Mouse (Mus musculus): ENCODE measurements around the gene Mrpl11. TPM values are rescaled to one million over a fixed set of nuclear protein-coding genes. Genes with fewer than 3 reads are reported as not detected.
"Not testable (repeated sequence)": the region's sequence is repeated elsewhere in the genome, so short reads cannot be mapped to it uniquely, and the experiment has no call there.

Gene Mrpl11
- polyA plus RNA-seq, 1 experiment from 2014 or later: 119 TPM

- 0 out of 2 replicates have a peak, but pooled peaks cover 6% of the 10 kb centered on the region for H3K36me3 ChIP-seq (ENCODE audit: control insufficient read depth, insufficient read depth, low read length)
- peaks cover 2% of the 10 kb centered on the region; the same call in 1 of the 2 replicates for H3K27me3 ChIP-seq (ENCODE audit: control insufficient read depth, insufficient read depth, low read length)
- H3K4me3 ChIP-seq (ENCODE audit: low read depth, low read length): no peak overlapping the region
- H3K4me1 ChIP-seq (ENCODE audit: control insufficient read depth, insufficient read depth, low read length): peaks cover 6% of the 10 kb centered on the region; the same call in 1 of the 2 replicates
- no peaks in the 10 kb centered on the region for H3K9me3 ChIP-seq (ENCODE audit: control insufficient read depth, low read length)
- H3K27ac ChIP-seq (ENCODE audit: low read depth, low read length): no peak overlapping the region
- ATAC-seq (ENCODE audit: low read depth): no peak
- no peak overlapping the region for H3K4me2 ChIP-seq (ENCODE audit: low read depth, low read length)
- H3K9ac ChIP-seq (replicated peaks; ENCODE audit: low read depth, low read length): no peak overlapping the region
- 89% methylated on average over 17 of the region's 17 CpGs for WGBS
These were observed 24.3 kb upstream of the Mrpl11 start for GRCm38 (mm10) chr19:4937444-4938310.

- ATAC-seq (ENCODE audit: low read depth): peak; percentile 95
- Histone ChIP-seq H3K4me3 (ENCODE audit: low read depth, low read length) (peak within 1 kb of the TSS; percentile 73), H3K27me3 (ENCODE audit: control insufficient read depth, insufficient read depth, low read length) (peaks cover 3% of the 10 kb centered on the region; the same call in 1 of the 2 replicates), H3K9me3 (ENCODE audit: control insufficient read depth, low read length) (no peaks in the 10 kb centered on the region), H3K27ac (ENCODE audit: low read depth, low read length) (peak within 1 kb of the TSS; percentile 76), H3K4me1 (ENCODE audit: control insufficient read depth, insufficient read depth, low read length) (peaks cover 9% of the 10 kb centered on the region; the same call in 1 of the 2 replicates), H3K9ac (replicated peaks; ENCODE audit: low read depth, low read length) (peak within 1 kb of the TSS; percentile 78), H3K36me3 (ENCODE audit: control insufficient read depth, insufficient read depth, low read length) (no peaks in the 10 kb centered on the region), H3K4me2 (ENCODE audit: low read depth, low read length) (peak within 1 kb of the TSS; percentile 86)
- WGBS: under 1% methylated on average over 50 of the region's 55 CpGs
These were observed 19.2 kb upstream of the Mrpl11 start, which contains the start of gene Peli3 for GRCm38 (mm10) chr19:4942551-4943252. Peli3 (minus strand) TSS chr19:4943127.

- peak overlapping the region; percentile 78 for H3K9ac ChIP-seq (replicated peaks; ENCODE audit: low read depth, low read length)
- peaks cover 3% of the 10 kb centered on the region; the same call in 1 of the 2 replicates for H3K27me3 ChIP-seq (ENCODE audit: control insufficient read depth, insufficient read depth, low read length)
- peak overlapping the region; percentile 73 for H3K4me3 ChIP-seq (ENCODE audit: low read depth, low read length)
- WGBS: 5% methylated on average over 13 of the region's 13 CpGs
- no peaks in the 10 kb centered on the region for H3K9me3 ChIP-seq (ENCODE audit: control insufficient read depth, low read length)
- H3K27ac ChIP-seq (ENCODE audit: low read depth, low read length): peak overlapping the region; percentile 76
- no peaks in the 10 kb centered on the region for H3K36me3 ChIP-seq (ENCODE audit: control insufficient read depth, insufficient read depth, low read length)
- H3K4me2 ChIP-seq (ENCODE audit: low read depth, low read length): peak overlapping the region; percentile 86
- H3K4me1 ChIP-seq (ENCODE audit: control insufficient read depth, insufficient read depth, low read length): peaks cover 9% of the 10 kb centered on the region; the same call in 1 of the 2 replicates
- ATAC-seq (ENCODE audit: low read depth): no peak; the same call in 1 of the 2 replicates
These were observed 18.7 kb upstream of the Mrpl11 start for GRCm38 (mm10) chr19:4943253-4943588.

- ATAC-seq (ENCODE audit: low read depth): no peak
- H3K36me3 ChIP-seq (ENCODE audit: control insufficient read depth, insufficient read depth, low read length): no peaks in the 10 kb centered on the region
- WGBS: 41% methylated on average over 6 of the region's 6 CpGs
- no peak overlapping the region for H3K4me3 ChIP-seq (ENCODE audit: low read depth, low read length)
- no peak overlapping the region for H3K9ac ChIP-seq (replicated peaks; ENCODE audit: low read depth, low read length)
- H3K4me1 ChIP-seq (ENCODE audit: control insufficient read depth, insufficient read depth, low read length): peaks cover 9% of the 10 kb centered on the region; the same call in 1 of the 2 replicates
- H3K4me2 ChIP-seq (ENCODE audit: low read depth, low read length): no peak overlapping the region
- no peak overlapping the region for H3K27ac ChIP-seq (ENCODE audit: low read depth, low read length)
- H3K9me3 ChIP-seq (ENCODE audit: control insufficient read depth, low read length): no peaks in the 10 kb centered on the region
- H3K27me3 ChIP-seq (ENCODE audit: control insufficient read depth, insufficient read depth, low read length): peaks cover 3% of the 10 kb centered on the region; the same call in 1 of the 2 replicates
These were observed 16.4 kb upstream of the Mrpl11 start for GRCm38 (mm10) chr19:4945540-4945939.

- H3K27ac ChIP-seq (ENCODE audit: low read depth, low read length); ATAC-seq (ENCODE audit: low read depth); H3K9me3 ChIP-seq (ENCODE audit: control insufficient read depth, low read length); H3K9ac ChIP-seq (replicated peaks; ENCODE audit: low read depth, low read length); H3K4me3 ChIP-seq (ENCODE audit: low read depth, low read length); H3K4me2 ChIP-seq (ENCODE audit: low read depth, low read length); H3K27me3 ChIP-seq (ENCODE audit: control insufficient read depth, insufficient read depth, low read length); H3K36me3 ChIP-seq (ENCODE audit: control insufficient read depth, insufficient read depth, low read length); H3K4me1 ChIP-seq (ENCODE audit: control insufficient read depth, insufficient read depth, low read length): not testable (repeated sequence)
- 80% methylated on average over 9 of the region's 9 CpGs for WGBS
These were observed 13.3 kb upstream of the Mrpl11 start for GRCm38 (mm10) chr19:4948641-4949040.

GRCm38 (mm10) chr19:4968236-4968635, 6.3 kb downstream of the Mrpl11 start:
- Histone ChIP-seq H3K9ac (replicated peaks; ENCODE audit: low read depth, low read length) (no peak overlapping the region), H3K27ac (ENCODE audit: low read depth, low read length) (no peak overlapping the region), H3K27me3 (ENCODE audit: control insufficient read depth, insufficient read depth, low read length) (no peaks in the 10 kb centered on the region), H3K36me3 (ENCODE audit: control insufficient read depth, insufficient read depth, low read length) (peaks cover 19% of the 10 kb centered on the region; the same call in 1 of the 2 replicates), H3K4me2 (ENCODE audit: low read depth, low read length) (no peak overlapping the region), H3K9me3 (ENCODE audit: control insufficient read depth, low read length) (no peaks in the 10 kb centered on the region), H3K4me1 (ENCODE audit: control insufficient read depth, insufficient read depth, low read length) (peaks cover 1% of the 10 kb centered on the region; the same call in 1 of the 2 replicates), H3K4me3 (ENCODE audit: low read depth, low read length) (no peak overlapping the region)
- WGBS: 85% methylated on average over 2 of the region's 2 CpGs
- no peak for ATAC-seq (ENCODE audit: low read depth)

- Histone ChIP-seq H3K4me3 (ENCODE audit: low read depth, low read length) (no peak overlapping the region), H3K9ac (replicated peaks; ENCODE audit: low read depth, low read length) (no peak overlapping the region), H3K27me3 (ENCODE audit: control insufficient read depth, insufficient read depth, low read length) (peaks cover 31% of the 10 kb centered on the region)
These were observed 19.8 kb downstream of the Mrpl11 start for GRCm38 (mm10) chr19:4981767-4982166.

GRCm38 (mm10) chr19:4989013-4989412, 27.1 kb downstream of the Mrpl11 start:
- peaks cover 38% of the 10 kb centered on the region for H3K27me3 ChIP-seq (ENCODE audit: control insufficient read depth, insufficient read depth, low read length)

More at GRCm38 (mm10) chr19:4981767-4982166, 19.8 kb downstream of the Mrpl11 start:
- Histone ChIP-seq H3K36me3 (ENCODE audit: control insufficient read depth, insufficient read depth, low read length) (no peaks in the 10 kb centered on the region), H3K27ac (ENCODE audit: low read depth, low read length) (no peak overlapping the region), H3K9me3 (ENCODE audit: control insufficient read depth, low read length) (no peaks in the 10 kb centered on the region), H3K4me1 (ENCODE audit: control insufficient read depth, insufficient read depth, low read length) (no peaks in the 10 kb centered on the region), H3K4me2 (ENCODE audit: low read depth, low read length) (no peak overlapping the region)
- no peak for ATAC-seq (ENCODE audit: low read depth)

More at GRCm38 (mm10) chr19:4989013-4989412, 27.1 kb downstream of the Mrpl11 start:
- Histone ChIP-seq H3K4me1 (ENCODE audit: control insufficient read depth, insufficient read depth, low read length) (peaks cover 14% of the 10 kb centered on the region), H3K36me3 (ENCODE audit: control insufficient read depth, insufficient read depth, low read length) (no peaks in the 10 kb centered on the region), H3K4me3 (ENCODE audit: low read depth, low read length) (peak overlapping the region; percentile 46), H3K27ac (ENCODE audit: low read depth, low read length) (no peak overlapping the region; the same call in 1 of the 2 replicates), H3K4me2 (ENCODE audit: low read depth, low read length) (peak overlapping the region; percentile 71), H3K9me3 (ENCODE audit: control insufficient read depth, low read length) (no peaks in the 10 kb centered on the region), H3K9ac (replicated peaks; ENCODE audit: low read depth, low read length) (peak overlapping the region; percentile 62)
- WGBS: 3% methylated on average over 13 of the region's 13 CpGs
- ATAC-seq (ENCODE audit: low read depth): no peak
